Mouse (Mus musculus) embryonic fibroblast, embryonic 13.5 days (primary cell): ENCODE measurements at regions not wholly inside any gene's neighbourhood (a gene's known extent, or its start where the extent isn't known, plus 50 kb on each side); places are given as distances from the start of the nearest gene placed in this dataset.

ENCODE experiments used
- CTCF ChIP-seq: IDR thresholded peaks from 2 replicates; pipeline ENCODE4 v1.5.1; 2011; ENCODE audit warnings: mild to moderate bottlenecking, control low read depth, low read length, moderate library complexity, borderline replicate concordance; ENCODE audit not compliant: insufficient read depth
- POLR2A ChIP-seq: IDR thresholded peaks from 2 replicates; pipeline ENCODE4 v1.6.1; 2011; ENCODE audit warnings: low read depth, mild to moderate bottlenecking, control low read depth, low read length, moderate library complexity

DNA sequence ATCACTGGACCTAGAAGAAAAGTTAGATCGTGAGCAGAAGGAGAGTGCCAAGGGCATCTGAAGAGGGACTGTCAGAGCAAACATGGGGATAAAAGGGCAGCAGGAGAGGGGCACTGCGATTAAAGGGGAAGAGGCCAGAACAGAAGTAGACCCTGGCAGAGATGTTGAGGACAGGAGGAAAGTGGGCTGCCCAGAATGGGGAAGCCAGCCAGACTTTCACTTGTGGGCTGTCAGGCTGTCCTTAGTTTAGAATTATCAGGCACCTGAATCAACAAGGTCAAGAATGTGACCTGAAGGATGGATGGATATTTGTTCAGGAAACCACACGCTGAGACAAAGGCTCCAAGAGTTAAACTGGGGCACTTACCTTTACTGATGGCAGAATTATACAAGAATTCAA, 193.0 kb upstream of the Klf3 start:
- TF ChIP-seq POLR2A = no peak
- no peak for TF ChIP-seq CTCF
